Mouse (Mus musculus): Measurements from ENCODE around the gene Tigar. TPM values are rescaled to one million over a fixed set of nuclear protein-coding genes. Genes with fewer than 3 reads are reported as not detected.
A peak's percentile ranks its signal among the peaks of the same experiment; 100 is the strongest.

The Tigar gene
- polyA plus RNA-seq, 1 experiment from 2014 or later: 4.8 TPM

GRCm38 (mm10) chr6:127149303-127149943, 40.1 kb upstream of the Tigar start:
- no peak for ATAC-seq
- TF ChIP-seq CTCF (IDR thresholded peaks at IDR 0.05; ENCODE audit: low read depth): no peak; the same call in 1 of the 2 replicates

DNA sequence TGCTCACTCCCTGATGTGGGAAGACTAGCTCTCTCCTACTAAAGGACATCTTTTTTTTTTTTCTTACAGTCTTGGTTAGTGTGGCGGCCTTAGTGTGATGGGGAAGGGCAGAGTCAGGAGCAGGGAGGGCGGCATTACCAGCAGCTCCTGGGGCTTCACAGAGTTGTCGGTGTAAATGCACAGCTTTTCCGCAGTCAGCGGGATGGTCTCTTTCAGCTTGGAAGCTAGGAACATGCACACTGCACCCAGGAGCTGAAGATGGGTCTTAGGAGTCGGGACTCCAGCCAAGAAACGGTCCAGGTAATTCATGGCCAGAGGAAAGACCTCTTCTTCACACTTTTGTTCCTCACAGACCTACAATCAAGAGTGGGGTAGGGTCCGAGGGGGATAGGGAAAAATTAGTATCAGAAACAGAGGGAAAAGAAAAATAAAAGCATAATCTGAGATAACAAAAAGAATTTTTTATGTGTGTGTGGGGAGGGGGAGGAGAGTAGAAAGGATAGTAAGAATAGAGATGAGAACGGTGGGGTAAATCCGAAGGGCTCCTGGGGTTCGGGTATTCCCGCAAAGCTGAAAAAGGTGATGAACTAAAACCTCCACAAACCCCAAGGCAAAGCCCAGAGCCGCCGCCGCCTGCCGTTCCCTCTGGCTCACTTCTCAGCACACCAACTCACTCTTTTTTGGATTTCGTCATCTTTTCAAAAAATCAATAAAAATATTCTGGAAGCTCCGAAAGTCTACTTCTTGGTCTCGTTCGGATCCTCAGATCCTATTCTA, 39.4 kb upstream of the Tigar start:
- H3K9ac ChIP-seq (ENCODE audit: low read depth, low read length): peak overlapping the region; percentile 61
- H3K4me1 ChIP-seq (replicated peaks; ENCODE audit: control insufficient read depth, insufficient read depth, low read length): 0 out of 2 replicates have a peak, but pooled peaks cover 11% of the 10 kb centered on the region
- 0 out of 2 replicates have a peak, but pooled peaks cover 8% of the 10 kb centered on the region for H3K27me3 ChIP-seq (replicated peaks; ENCODE audit: control insufficient read depth, insufficient read depth, low read length)
- no peak for ATAC-seq
- peak overlapping the region; percentile 61; the same call in 1 of the 2 replicates for H3K27ac ChIP-seq (ENCODE audit: low read depth, low read length)
- 6% methylated on average over 20 of the region's 20 CpGs for WGBS
- peak overlapping the region; percentile 88 for H3K4me2 ChIP-seq (replicated peaks; ENCODE audit: low read depth)
- peak overlapping the region; percentile 65 for H3K4me3 ChIP-seq (ENCODE audit: low read depth, low read length)
- peaks cover 11% of the 10 kb centered on the region; the same call in 1 of the 2 replicates for H3K36me3 ChIP-seq (ENCODE audit: control insufficient read depth, insufficient read depth)
- peak; percentile 30 for TF ChIP-seq CTCF (IDR thresholded peaks at IDR 0.05; ENCODE audit: low read depth)
- no peaks in the 10 kb centered on the region for H3K9me3 ChIP-seq (ENCODE audit: control insufficient read depth)

More at GRCm38 (mm10) chr6:127149303-127149943, 40.1 kb upstream of the Tigar start:
- Histone ChIP-seq H3K9ac (ENCODE audit: low read depth, low read length) (peak overlapping the region; percentile 61), H3K4me2 (replicated peaks; ENCODE audit: low read depth) (peak overlapping the region; percentile 88), H3K27ac (ENCODE audit: low read depth, low read length) (peak overlapping the region; percentile 61), H3K27me3 (replicated peaks; ENCODE audit: control insufficient read depth, insufficient read depth, low read length) (peaks cover 10% of the 10 kb centered on the region; the same call in 1 of the 2 replicates), H3K4me1 (replicated peaks; ENCODE audit: control insufficient read depth, insufficient read depth, low read length) (0 out of 2 replicates have a peak, but pooled peaks cover 12% of the 10 kb centered on the region), H3K4me3 (ENCODE audit: low read depth, low read length) (peak overlapping the region; percentile 65), H3K9me3 (ENCODE audit: control insufficient read depth) (no peaks in the 10 kb centered on the region), H3K36me3 (ENCODE audit: control insufficient read depth, insufficient read depth) (peaks cover 8% of the 10 kb centered on the region; the same call in 1 of the 2 replicates)
- under 1% methylated on average over 30 of the region's 30 CpGs for WGBS

- Histone ChIP-seq H3K9me3 (ENCODE audit: control insufficient read depth) (no peaks in the 10 kb centered on the region), H3K36me3 (ENCODE audit: control insufficient read depth, insufficient read depth) (peaks cover 11% of the 10 kb centered on the region; the same call in 1 of the 2 replicates), H3K4me2 (replicated peaks; ENCODE audit: low read depth) (peak overlapping the region; percentile 88), H3K27me3 (replicated peaks; ENCODE audit: control insufficient read depth, insufficient read depth, low read length) (no peaks in the 10 kb centered on the region), H3K9ac (ENCODE audit: low read depth, low read length) (no peak overlapping the region), H3K4me3 (ENCODE audit: low read depth, low read length) (peak overlapping the region; percentile 65; the same call in 1 of the 2 replicates), H3K27ac (ENCODE audit: low read depth, low read length) (no peak overlapping the region), H3K4me1 (replicated peaks; ENCODE audit: control insufficient read depth, insufficient read depth, low read length) (0 out of 2 replicates have a peak, but pooled peaks cover 8% of the 10 kb centered on the region)
- 0% methylated on average over 4 of the region's 4 CpGs for WGBS
- peak; percentile 99 for TF ChIP-seq CTCF (IDR thresholded peaks at IDR 0.05; ENCODE audit: low read depth)
- ATAC-seq: peak; percentile 28; the same call in 1 of the 2 replicates
Measured at GRCm38 (mm10) chr6:127147665-127148064, 38.3 kb upstream of the Tigar start.

GRCm38 (mm10) chr6:127146322-127146947, 37.1 kb upstream of the Tigar start:
- no peak overlapping the region for H3K9ac ChIP-seq (ENCODE audit: low read depth, low read length)
- 0 out of 2 replicates have a peak, but pooled peaks cover 8% of the 10 kb centered on the region for H3K4me1 ChIP-seq (replicated peaks; ENCODE audit: control insufficient read depth, insufficient read depth, low read length)
- H3K36me3 ChIP-seq (ENCODE audit: control insufficient read depth, insufficient read depth): peaks cover 13% of the 10 kb centered on the region; the same call in 1 of the 2 replicates
- H3K4me2 ChIP-seq (replicated peaks; ENCODE audit: low read depth): peak overlapping the region; percentile 37; the same call in 1 of the 2 replicates
- no peak overlapping the region for H3K4me3 ChIP-seq (ENCODE audit: low read depth, low read length)
- TF ChIP-seq CTCF (IDR thresholded peaks at IDR 0.05; ENCODE audit: low read depth): no peak
- H3K27me3 ChIP-seq (replicated peaks; ENCODE audit: control insufficient read depth, insufficient read depth, low read length): no peaks in the 10 kb centered on the region
- H3K27ac ChIP-seq (ENCODE audit: low read depth, low read length): no peak overlapping the region
- no peaks in the 10 kb centered on the region for H3K9me3 ChIP-seq (ENCODE audit: control insufficient read depth)
- WGBS: 83% methylated on average over 3 of the region's 3 CpGs
- ATAC-seq: no peak

- Histone ChIP-seq H3K27ac (ENCODE audit: low read depth, low read length) (no peak overlapping the region), H3K9me3 (ENCODE audit: control insufficient read depth) (no peaks in the 10 kb centered on the region), H3K36me3 (ENCODE audit: control insufficient read depth, insufficient read depth) (peaks cover 20% of the 10 kb centered on the region; the same call in 1 of the 2 replicates), H3K4me1 (replicated peaks; ENCODE audit: control insufficient read depth, insufficient read depth, low read length) (0 out of 2 replicates have a peak, but pooled peaks cover 7% of the 10 kb centered on the region), H3K4me2 (replicated peaks; ENCODE audit: low read depth) (peak overlapping the region; percentile 37; the same call in 1 of the 2 replicates), H3K4me3 (ENCODE audit: low read depth, low read length) (no peak overlapping the region), H3K27me3 (replicated peaks; ENCODE audit: control insufficient read depth, insufficient read depth, low read length) (no peaks in the 10 kb centered on the region), H3K9ac (ENCODE audit: low read depth, low read length) (no peak overlapping the region)
- ATAC-seq: no peak
- WGBS: 26% methylated on average over 20 of the region's 20 CpGs
- no peak for TF ChIP-seq CTCF (IDR thresholded peaks at IDR 0.05; ENCODE audit: low read depth)
Measured at GRCm38 (mm10) chr6:127145464-127146190, 36.3 kb upstream of the Tigar start.
